Mouse (Mus musculus): ENCODE measurements around the gene Myt1l.

DNA sequence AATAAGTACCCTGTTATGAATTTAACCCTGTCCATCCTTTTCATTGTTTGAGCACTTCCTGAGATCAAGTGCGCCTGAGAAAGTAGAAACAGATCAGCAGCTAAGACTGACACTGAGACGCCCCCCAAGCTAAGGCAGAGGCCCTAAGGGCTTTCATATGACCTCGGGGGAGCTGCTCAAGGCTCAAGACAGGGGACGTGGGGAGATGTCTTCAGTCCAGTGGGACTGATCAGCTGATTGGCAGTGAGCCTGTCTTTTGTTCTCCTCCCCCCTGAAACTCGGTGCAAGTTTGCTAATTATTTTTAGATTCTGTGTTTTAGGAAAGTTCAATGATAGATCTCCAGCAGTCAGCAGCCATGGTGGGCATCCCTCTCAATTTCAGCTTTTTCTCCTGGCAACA, 10.9 kb downstream of the Myt1l start:
- TF ChIP-seq CTCF (conservative IDR thresholded peaks at IDR 0.05; ENCODE audit: insufficient read depth, insufficient read length, low read depth, low read length) (no peak), POLR2A (IDR thresholded peaks at IDR 0.05; ENCODE audit: low read depth, low read length) (no peak)

Data from kidney, adult 2 months (tissue).